Mouse (Mus musculus) CH12.LX (cell line): Measurements from ENCODE around the gene Mta1. TPM values are rescaled to one million over a fixed set of nuclear protein-coding genes. Genes with fewer than 3 reads are reported as not detected.

Source experiments
- DNase-seq: peaks from one replicate; pipeline ENCODE4 v3.0.0-alpha.2; 2013; ENCODE audit errors: extremely low read depth
- H3K27ac ChIP-seq: 2 replicates; pipeline ENCODE4 v1.5.1; 2012; ENCODE audit warnings: low read depth, mild to moderate bottlenecking, control low read depth, moderate library complexity; ENCODE audit not compliant: insufficient read depth
- H3K27me3 ChIP-seq: replicated peaks from 2 replicates; pipeline ENCODE3; 2012; ENCODE audit warnings: inconsistent platforms
- H3K36me3 ChIP-seq, 2 experiments: replicated peaks in 1 of 2; 2 replicates each; pipeline versions ENCODE3 to v1.6.1; 2012; ENCODE audit warnings: inconsistent platforms in 1 of 2, low read length in 1 of 2, mild to moderate bottlenecking in 1 of 2, mixed read lengths in 1 of 2, moderate library complexity in 1 of 2; ENCODE audit not compliant: control insufficient read depth in 1 of 2, insufficient read depth in 1 of 2
- H3K4me1 ChIP-seq, 2 experiments: 2 replicates each; pipeline ENCODE4 v1.6.1; 2012; ENCODE audit warnings: inconsistent platforms in 1 of 2, moderate library complexity in 1 of 2; ENCODE audit not compliant: insufficient read depth in 2 of 2, control insufficient read depth in 1 of 2
- H3K4me2 ChIP-seq: 2 replicates; pipeline ENCODE4 v1.6.1; 2012; ENCODE audit warnings: low read depth, mild to moderate bottlenecking, control low read depth; ENCODE audit not compliant: poor library complexity, insufficient read depth, severe bottlenecking
- H3K4me3 ChIP-seq, 3 experiments: fragments of 150-350 bp in 1 of 3; sonication (generic) in 1 of 3; replicated peaks in 1 of 3; 2 replicates each; pipeline versions ENCODE3 to v1.5.1; 2011 to 2012; ENCODE audit warnings: low read depth in 2 of 3, low read length in 2 of 3, mild to moderate bottlenecking in 2 of 3, moderate library complexity in 2 of 3, control low read depth in 1 of 3, improper control_type of control experiment in 1 of 3, inconsistent platforms in 1 of 3, mixed read lengths in 1 of 3; ENCODE audit not compliant: poor library complexity in 1 of 3
- H3K79me2 ChIP-seq: replicated peaks from 2 replicates; pipeline ENCODE4 v1.6.1; 2012; ENCODE audit warnings: mild to moderate bottlenecking, moderate library complexity; ENCODE audit not compliant: control insufficient read depth, poor library complexity, insufficient read depth, severe bottlenecking; ENCODE audit errors: extremely low read depth
- H3K9ac ChIP-seq: 2 replicates; pipeline ENCODE4 v1.6.1; 2012; ENCODE audit warnings: low read depth, mild to moderate bottlenecking, control low read depth, moderate library complexity; ENCODE audit not compliant: insufficient read depth
- H3K9me3 ChIP-seq: replicated peaks from 2 replicates; pipeline ENCODE3; 2012; ENCODE audit warnings: low read length, inconsistent platforms, mixed read lengths
- CTCF ChIP-seq, 2 experiments: IDR thresholded peaks in 1 of 2; conservative IDR thresholded peaks in 1 of 2; 2 replicates each; pipeline ENCODE4 v1.5.1; 2011 to 2012; ENCODE audit warnings: low read depth in 2 of 2, low read length in 2 of 2, improper control_type of control experiment in 1 of 2, inconsistent platforms in 1 of 2, mild to moderate bottlenecking in 1 of 2, moderate library complexity in 1 of 2
- E2F4 ChIP-seq: IDR thresholded peaks from 2 replicates; pipeline ENCODE4 v1.6.1; 2011; ENCODE audit warnings: low read depth, low read length, improper control_type of control experiment; ENCODE audit not compliant: insufficient replicate concordance
- ELF1 ChIP-seq: IDR thresholded peaks from 2 replicates; pipeline ENCODE4 v1.6.1; 2014; ENCODE audit warnings: low read depth, mild to moderate bottlenecking, inconsistent platforms, low read length, improper control_type of control experiment
- EP300 ChIP-seq: IDR thresholded peaks from 2 replicates; pipeline ENCODE4 v1.6.1; 2011; ENCODE audit warnings: low read length, improper control_type of control experiment
- ETS1 ChIP-seq: conservative IDR thresholded peaks from 2 replicates; pipeline ENCODE4 v1.6.1; 2012; ENCODE audit warnings: low read depth, mild to moderate bottlenecking, inconsistent platforms, low read length, improper control_type of control experiment, moderate library complexity
- GABPA ChIP-seq: IDR thresholded peaks from 2 replicates; pipeline ENCODE4 v1.6.1; 2012; ENCODE audit warnings: low read depth, low read length, improper control_type of control experiment, inconsistent platforms; ENCODE audit not compliant: insufficient replicate concordance
- IRF4 ChIP-seq: IDR thresholded peaks from 2 replicates; pipeline ENCODE4 v1.6.1; 2014; ENCODE audit warnings: low read depth, mild to moderate bottlenecking, inconsistent platforms, low read length, improper control_type of control experiment
- MEF2A ChIP-seq: IDR thresholded peaks from 2 replicates; pipeline ENCODE4 v1.6.1; 2014; ENCODE audit warnings: low read depth, mild to moderate bottlenecking, inconsistent platforms, low read length, improper control_type of control experiment, borderline replicate concordance
- MXI1 ChIP-seq: IDR thresholded peaks from 2 replicates; pipeline ENCODE4 v1.6.1; 2011; ENCODE audit warnings: mild to moderate bottlenecking, low read depth, low read length, improper control_type of control experiment
- MYC ChIP-seq: IDR thresholded peaks from 2 replicates; pipeline ENCODE4 v1.6.1; 2011; ENCODE audit warnings: low read depth, mild to moderate bottlenecking, improper control_type of control experiment, low read length
- POLR2A ChIP-seq: IDR thresholded peaks from 2 replicates; pipeline ENCODE4 v1.6.1; 2011; ENCODE audit warnings: low read depth, mild to moderate bottlenecking, improper control_type of control experiment, low read length
- RAD21 ChIP-seq: IDR thresholded peaks from 2 replicates; pipeline ENCODE4 v1.6.1; 2011; ENCODE audit warnings: low read depth, mild to moderate bottlenecking, low read length, improper control_type of control experiment, moderate library complexity
- RCOR1 ChIP-seq: conservative IDR thresholded peaks from 2 replicates; pipeline ENCODE4 v1.6.1; 2012; ENCODE audit warnings: low read depth, mild to moderate bottlenecking, inconsistent platforms, low read length, improper control_type of control experiment
- SIN3A ChIP-seq: IDR thresholded peaks from 2 replicates; pipeline ENCODE4 v1.6.1; 2012; ENCODE audit warnings: low read length, improper control_type of control experiment, inconsistent platforms
- SMC3 ChIP-seq: IDR thresholded peaks from 2 replicates; pipeline ENCODE4 v1.6.1; 2011; ENCODE audit warnings: low read depth, low read length, improper control_type of control experiment
- TCF12 ChIP-seq: IDR thresholded peaks from 2 replicates; pipeline ENCODE4 v1.6.1; 2014; ENCODE audit warnings: low read depth, mild to moderate bottlenecking, inconsistent platforms, low read length, improper control_type of control experiment
- UBTF ChIP-seq: IDR thresholded peaks from 2 replicates; pipeline ENCODE4 v1.6.1; 2012; ENCODE audit warnings: low read depth, mild to moderate bottlenecking, inconsistent platforms, low read length, improper control_type of control experiment, moderate library complexity
- USF2 ChIP-seq: conservative IDR thresholded peaks from 2 replicates; pipeline ENCODE4 v1.6.1; 2011; ENCODE audit warnings: low read depth, low read length, improper control_type of control experiment
- ZMIZ1 ChIP-seq: IDR thresholded peaks from 2 replicates; pipeline ENCODE4 v1.6.1; 2012; ENCODE audit warnings: low read depth, mild to moderate bottlenecking, inconsistent platforms, low read length, improper control_type of control experiment
- dilution Hi-C: fragments of 300-500 bp; cut with MboI; formaldehyde crosslinking; loops from 2 replicates; pipeline ENCODE4 v1.14.3; 2020; ENCODE audit warnings: low sequenced_read_pairs; ENCODE audit not compliant: extremely low pct_unique_long_range_greater_than_20kb, extremely low pct_ligation_motif_present
- in situ Hi-C: fragments of 300-500 bp; cut with MboI; formaldehyde crosslinking; loops from 3 replicates; pipeline ENCODE4 v1.14.3; 2019; ENCODE audit warnings: low sequenced_read_pairs, low pct_ligation_motif_present, low pct_unique_long_range_greater_than_20kb, mixed read lengths
- polyA plus RNA-seq: library from polyadenylated mRNA; unstranded; fragments of >175 nt; gene quantifications from 2 replicates; pipeline ENCODE4 v1.2.1, GENCODE M21; 2012; ENCODE audit warnings: low read depth; ENCODE audit not compliant: insufficient read length
- total RNA-seq, 2 experiments: library from RNA; depleted of rRNA; stranded (reverse); fragments of 300-350 nt in 1 of 2; fragments of >200 nt in 1 of 2; gene quantifications; 2 replicates each; pipeline ENCODE4 v1.2.3; 2012 to 2014

The Mta1 gene
- total and polyA plus RNA-seq, 3 experiments = 11.5 to 76.7 (median 39.4) TPM

- TF ChIP-seq ELF1 (no peak), MYC (no peak), POLR2A (0 out of 2 replicates have a peak, but pooled peaks have one; percentile 11)
- H3K9ac ChIP-seq = peak overlapping the region; percentile 99
- peak overlapping the region; percentile 78 for H3K4me2 ChIP-seq
- H3K4me1 ChIP-seq = peaks cover 25 to 57% of the 10 kb centered on the region in 2 experiments
- peaks cover 0 to 37% of the 10 kb centered on the region in 2 experiments for H3K36me3 ChIP-seq
- peaks cover 31% of the 10 kb centered on the region for H3K79me2 ChIP-seq
- peak overlapping the region; percentile 71 to 96 (median 91) for H3K4me3 ChIP-seq
- dilution Hi-C loops = no loop called here
- DNase-seq = no peak
- in situ Hi-C loops = no loop called here
- peaks cover 2% of the 10 kb centered on the region for H3K27me3 ChIP-seq
- H3K9me3 ChIP-seq = no peaks in the 10 kb centered on the region
- no peak overlapping the region for H3K27ac ChIP-seq
Measured at GRCm38 (mm10) chr12:113099470-113100237, 1.6 kb downstream of the Mta1 start.

GRCm38 (mm10) chr12:113100448-113101076, 2.5 kb downstream of the Mta1 start:
- Histone ChIP-seq H3K36me3 (peaks cover 0 to 46% of the 10 kb centered on the region in 2 experiments), H3K4me1 (peaks cover 25 to 57% of the 10 kb centered on the region in 2 experiments), H3K4me2 (no peak overlapping the region), H3K27ac (no peak overlapping the region), H3K27me3 (peaks cover 2% of the 10 kb centered on the region), H3K79me2 (peaks cover 36% of the 10 kb centered on the region), H3K9me3 (no peaks in the 10 kb centered on the region), H3K4me3 (no peak overlapping the region), H3K9ac (no peak overlapping the region)
- dilution Hi-C loops (no loop called here), in situ Hi-C loops (no loop called here)
- DNase-seq = no peak
- TF ChIP-seq CTCF (conservative IDR thresholded peaks at IDR 0.05 in 1 of 2, IDR thresholded peaks at IDR 0.05 in 1 of 2; ENCODE audit: low read depth in 2 of 2, low read length in 2 of 2) = no peak
- no peak for TF ChIP-seq E2F4
- TF ChIP-seq RCOR1 = no peak
- TF ChIP-seq ETS1 = no peak
- no peak for TF ChIP-seq SIN3A
- TF ChIP-seq RAD21 = no peak
- TF ChIP-seq MXI1 = no peak
- TF ChIP-seq EP300 = no peak
- TF ChIP-seq ZMIZ1 = no peak
- TF ChIP-seq SMC3 = no peak
- TF ChIP-seq GABPA = no peak
- TF ChIP-seq IRF4 = no peak
- no peak for TF ChIP-seq USF2
- no peak for TF ChIP-seq UBTF
- TF ChIP-seq TCF12 = no peak
- no peak for TF ChIP-seq MEF2A
